Mouse (Mus musculus): ENCODE measurements around the gene Hoxd4.

- TF ChIP-seq TAL1 (IDR thresholded peaks at IDR 0.05; ENCODE audit: low read length) (no peak), GATA1 (IDR thresholded peaks at IDR 0.05; ENCODE audit: low read length) (no peak)
Observed at GRCm38 (mm10) chr2:74700546-74701112, 11.1 kb upstream of the Hoxd4 start.
